Mouse (Mus musculus): ENCODE data around the gene Rbm42. TPM values are rescaled to one million over a fixed set of nuclear protein-coding genes. Genes with fewer than 3 reads are reported as not detected.

The Rbm42 gene
- polyA plus RNA-seq, 2 experiments: 68.1 to 107 TPM

GRCm38 (mm10) chr7:30664529-30665200 is 14.5 kb upstream of the Rbm42 start, which contains the start of gene Haus5:
TSS of gene Haus5 (minus strand) at chr7:30664994.
- peak; percentile 34; the same call in 1 of the 2 replicates for TF ChIP-seq POLR2A (IDR thresholded peaks at IDR 0.05; ENCODE audit: borderline replicate concordance, extremely low read depth, insufficient read depth, insufficient read length)
- H3K27me3 ChIP-seq (ENCODE audit: control insufficient read depth, insufficient read depth, low read length): no peaks in the 10 kb centered on the region
- peak within 1 kb of the TSS; percentile 10; the same call in 1 of the 2 replicates for H3K27ac ChIP-seq (replicated peaks; ENCODE audit: low read depth, low read length)

GRCm38 (mm10) chr7:30639083-30639482 is 11.0 kb downstream of the Rbm42 start:
- no peak for DNase-seq (ENCODE audit: low spot score)
- H3K9ac ChIP-seq (ENCODE audit: low read depth, low read length, severe bottlenecking): no peak overlapping the region

More at GRCm38 (mm10) chr7:30664529-30665200, 14.5 kb upstream of the Rbm42 start, which contains the start of gene Haus5:
- H3K36me3 ChIP-seq (ENCODE audit: control insufficient read depth, insufficient read depth, low read length): peaks cover 16% of the 10 kb centered on the region
- no peaks in the 10 kb centered on the region for H3K9me3 ChIP-seq (ENCODE audit: control insufficient read depth, low read length)
- DNase-seq (ENCODE audit: low spot score) (peak; percentile 88), ATAC-seq (ENCODE audit: low FRiP score, low read depth) (peak; percentile 97)
- WGBS: 1% methylated on average over 34 of the region's 34 CpGs
- peak within 1 kb of the TSS; percentile 63 for H3K4me3 ChIP-seq (replicated peaks; ENCODE audit: low read length)
- peak within 1 kb of the TSS; percentile 67 for H3K9ac ChIP-seq (ENCODE audit: low read depth, low read length, severe bottlenecking)
- H3K4me2 ChIP-seq (replicated peaks; ENCODE audit: low read depth, low read length, severe bottlenecking): peak within 1 kb of the TSS; percentile 89
- H3K4me1 ChIP-seq (ENCODE audit: control insufficient read depth, insufficient read depth, low read length): no peaks in the 10 kb centered on the region

GRCm38 (mm10) chr7:30636395-30636794 is 13.7 kb downstream of the Rbm42 start:
- ATAC-seq (ENCODE audit: low FRiP score, low read depth): no peak
- no peak overlapping the region for H3K4me3 ChIP-seq (replicated peaks; ENCODE audit: low read length)
- no peak overlapping the region for H3K9ac ChIP-seq (ENCODE audit: low read depth, low read length, severe bottlenecking)
- H3K36me3 ChIP-seq (ENCODE audit: control insufficient read depth, insufficient read depth, low read length): peaks cover 13% of the 10 kb centered on the region
- TF ChIP-seq POLR2A (IDR thresholded peaks at IDR 0.05; ENCODE audit: borderline replicate concordance, extremely low read depth, insufficient read depth, insufficient read length): no peak
- H3K4me1 ChIP-seq (ENCODE audit: control insufficient read depth, insufficient read depth, low read length): peaks cover 6% of the 10 kb centered on the region; the same call in 1 of the 2 replicates
- no peak overlapping the region for H3K4me2 ChIP-seq (replicated peaks; ENCODE audit: low read depth, low read length, severe bottlenecking)
- peaks cover 43% of the 10 kb centered on the region for H3K27me3 ChIP-seq (ENCODE audit: control insufficient read depth, insufficient read depth, low read length)
- WGBS: 21% methylated on average over 11 of the region's 11 CpGs
- no peak for DNase-seq (ENCODE audit: low spot score)
- H3K9me3 ChIP-seq (ENCODE audit: control insufficient read depth, low read length): no peaks in the 10 kb centered on the region
- H3K27ac ChIP-seq (replicated peaks; ENCODE audit: low read depth, low read length): no peak overlapping the region

More at GRCm38 (mm10) chr7:30639083-30639482, 11.0 kb downstream of the Rbm42 start:
- peaks cover 25% of the 10 kb centered on the region for H3K27me3 ChIP-seq (ENCODE audit: control insufficient read depth, insufficient read depth, low read length)
- no peak for TF ChIP-seq POLR2A (IDR thresholded peaks at IDR 0.05; ENCODE audit: borderline replicate concordance, extremely low read depth, insufficient read depth, insufficient read length)
- H3K9me3 ChIP-seq (ENCODE audit: control insufficient read depth, low read length): no peaks in the 10 kb centered on the region
- peaks cover 40% of the 10 kb centered on the region for H3K36me3 ChIP-seq (ENCODE audit: control insufficient read depth, insufficient read depth, low read length)
- 17% methylated on average over 4 of the region's 4 CpGs for WGBS
- no peaks in the 10 kb centered on the region for H3K4me1 ChIP-seq (ENCODE audit: control insufficient read depth, insufficient read depth, low read length)
- no peak overlapping the region for H3K4me2 ChIP-seq (replicated peaks; ENCODE audit: low read depth, low read length, severe bottlenecking)
- no peak overlapping the region for H3K27ac ChIP-seq (replicated peaks; ENCODE audit: low read depth, low read length)
- no peak for ATAC-seq (ENCODE audit: low FRiP score, low read depth)
- H3K4me3 ChIP-seq (replicated peaks; ENCODE audit: low read length): no peak overlapping the region

DNA sequence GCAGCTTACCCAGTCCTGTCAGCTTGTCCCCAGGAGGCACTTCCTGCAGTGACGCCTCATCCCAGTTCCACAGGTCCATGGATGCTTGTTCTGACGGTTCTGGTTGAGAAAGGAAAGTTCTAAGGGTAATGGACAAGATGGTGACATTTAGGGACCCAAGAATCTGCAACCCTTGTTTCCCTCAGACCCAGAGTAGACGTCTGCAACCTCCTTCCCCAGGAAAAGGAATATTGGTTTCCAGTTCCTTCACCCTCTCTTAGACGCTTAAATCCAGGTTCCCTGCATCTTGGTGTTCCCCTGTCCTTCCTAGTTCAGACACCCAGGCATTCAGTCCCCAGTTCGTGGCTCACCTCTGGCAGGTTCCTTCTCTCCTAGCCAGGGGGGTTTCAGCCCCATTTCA is 14.4 kb downstream of the Rbm42 start, which contains the start of gene Etv2:
Gene Etv2 (minus strand): TSS at position 101 of the 400 bp plus-strand sequence.
- Histone ChIP-seq H3K4me3 (replicated peaks; ENCODE audit: low read length) (peak within 1 kb of the TSS; percentile 23), H3K4me1 (ENCODE audit: control insufficient read depth, insufficient read depth, low read length) (peaks cover 6% of the 10 kb centered on the region; the same call in 1 of the 2 replicates), H3K9me3 (ENCODE audit: control insufficient read depth, low read length) (no peaks in the 10 kb centered on the region), H3K9ac (ENCODE audit: low read depth, low read length, severe bottlenecking) (peak within 1 kb of the TSS; percentile 28; the same call in 1 of the 2 replicates), H3K4me2 (replicated peaks; ENCODE audit: low read depth, low read length, severe bottlenecking) (peak within 1 kb of the TSS; percentile 30; the same call in 1 of the 2 replicates), H3K27ac (replicated peaks; ENCODE audit: low read depth, low read length) (no peak within 1 kb of the TSS), H3K36me3 (ENCODE audit: control insufficient read depth, insufficient read depth, low read length) (peaks cover 8% of the 10 kb centered on the region; the same call in 1 of the 2 replicates), H3K27me3 (ENCODE audit: control insufficient read depth, insufficient read depth, low read length) (peaks cover 43% of the 10 kb centered on the region)
- ATAC-seq (ENCODE audit: low FRiP score, low read depth) (no peak), DNase-seq (ENCODE audit: low spot score) (no peak)
- no peak for TF ChIP-seq POLR2A (IDR thresholded peaks at IDR 0.05; ENCODE audit: borderline replicate concordance, extremely low read depth, insufficient read depth, insufficient read length)
- 9% methylated on average over 5 of the region's 5 CpGs for WGBS

- ATAC-seq (ENCODE audit: low FRiP score, low read depth) (peak; percentile 56), DNase-seq (ENCODE audit: low spot score) (peak; percentile 25)
- H3K36me3 ChIP-seq (ENCODE audit: control insufficient read depth, insufficient read depth, low read length): no peaks in the 10 kb centered on the region
- H3K27ac ChIP-seq (replicated peaks; ENCODE audit: low read depth, low read length): no peak overlapping the region
- peaks cover 6% of the 10 kb centered on the region; the same call in 1 of the 2 replicates for H3K4me1 ChIP-seq (ENCODE audit: control insufficient read depth, insufficient read depth, low read length)
- no peak for TF ChIP-seq POLR2A (IDR thresholded peaks at IDR 0.05; ENCODE audit: borderline replicate concordance, extremely low read depth, insufficient read depth, insufficient read length)
- peak overlapping the region; percentile 30; the same call in 1 of the 2 replicates for H3K4me2 ChIP-seq (replicated peaks; ENCODE audit: low read depth, low read length, severe bottlenecking)
- no peaks in the 10 kb centered on the region for H3K9me3 ChIP-seq (ENCODE audit: control insufficient read depth, low read length)
- peak overlapping the region; percentile 23 for H3K4me3 ChIP-seq (replicated peaks; ENCODE audit: low read length)
- peaks cover 43% of the 10 kb centered on the region for H3K27me3 ChIP-seq (ENCODE audit: control insufficient read depth, insufficient read depth, low read length)
- WGBS: 2% methylated on average over 20 of the region's 20 CpGs
- H3K9ac ChIP-seq (ENCODE audit: low read depth, low read length, severe bottlenecking): peak overlapping the region; percentile 28; the same call in 1 of the 2 replicates
Measured at GRCm38 (mm10) chr7:30634621-30635020, 15.5 kb downstream of the Rbm42 start.
